Mouse (Mus musculus) forebrain, embryonic 15.5 days (tissue): ENCODE measurements around the gene Apoa2. TPM values are rescaled to one million over a fixed set of nuclear protein-coding genes. Genes with fewer than 3 reads are reported as not detected.
A peak's percentile ranks its signal among the peaks of the same experiment; 100 is the strongest.

Experiments used
- ATAC-seq: fragments of 200-750 bp; cut with Nextera tagmentation; replicated peaks from 2 replicates; pipeline ENCODE4 v1.8.0; 2017; ENCODE audit warnings: mild to moderate bottlenecking, moderate TSS enrichment, moderate library complexity
- H3K27ac ChIP-seq: fragments of 300-500 bp; sonication (generic); replicated peaks from 2 replicates; pipeline ENCODE4 v1.5.1; 2015; ENCODE audit warnings: mild to moderate bottlenecking, inconsistent platforms
- H3K27me3 ChIP-seq: fragments of 300-500 bp; sonication (generic); 2 replicates; pipeline ENCODE4 v1.6.1; 2015; ENCODE audit warnings: inconsistent platforms
- H3K36me3 ChIP-seq: fragments of 300-500 bp; sonication (generic); 2 replicates; pipeline ENCODE4 v1.6.1; 2015; ENCODE audit warnings: mild to moderate bottlenecking, inconsistent platforms
- H3K4me1 ChIP-seq: fragments of 300-500 bp; sonication (generic); 2 replicates; pipeline ENCODE4 v1.6.1; 2015; ENCODE audit warnings: inconsistent platforms
- H3K4me2 ChIP-seq: fragments of 300-500 bp; sonication (generic); replicated peaks from 2 replicates; pipeline ENCODE4 v1.6.1; 2015; ENCODE audit warnings: mild to moderate bottlenecking, inconsistent platforms
- H3K4me3 ChIP-seq: fragments of 300-500 bp; sonication (generic); 2 replicates; pipeline ENCODE4 v1.5.1; 2015; ENCODE audit warnings: mild to moderate bottlenecking, inconsistent platforms
- H3K9ac ChIP-seq: fragments of 300-500 bp; sonication (generic); replicated peaks from 2 replicates; pipeline ENCODE4 v1.6.1; 2015; ENCODE audit warnings: mild to moderate bottlenecking, inconsistent platforms
- H3K9me3 ChIP-seq: fragments of 300-500 bp; sonication (generic); 2 replicates; pipeline ENCODE4 v1.6.1; 2016; ENCODE audit warnings: inconsistent platforms
- WGBS: fragments of 180-500 bp; shearing (Covaris S2); methylation state at CpG from one replicate; pipeline ENCODE4 v1.1.7; 2015; ENCODE audit warnings: mixed read lengths; 5-methylcytosine and 5-hydroxymethylcytosine counted together
- polyA plus RNA-seq: library from polyadenylated mRNA; unstranded; fragments of >200 nt; fragmentation: Nextera tagmentation; extraction: Ambion mirVana; gene quantifications from 2 replicates; pipeline ENCODE4 v1.2.1, GENCODE M21; 2015

Apoa2 gene
- polyA plus RNA-seq, 1 experiment from 2014 or later: 1.8 TPM

GRCm38 (mm10) chr1:171193093-171193840 lies 31.6 kb upstream of the Apoa2 start:
- H3K36me3 ChIP-seq: no peaks in the 10 kb centered on the region
- peaks cover 31% of the 10 kb centered on the region for H3K4me1 ChIP-seq
- no peak overlapping the region for H3K27ac ChIP-seq
- peak overlapping the region; percentile 13 for H3K4me3 ChIP-seq
- H3K4me2 ChIP-seq: peak overlapping the region; percentile 27
- ATAC-seq: no peak
- 3% methylated on average over 18 of the region's 18 CpGs for WGBS
- H3K9ac ChIP-seq: peak overlapping the region; percentile 22; the same call in 1 of the 2 replicates
- H3K27me3 ChIP-seq: peaks cover 48% of the 10 kb centered on the region
- no peaks in the 10 kb centered on the region for H3K9me3 ChIP-seq

DNA sequence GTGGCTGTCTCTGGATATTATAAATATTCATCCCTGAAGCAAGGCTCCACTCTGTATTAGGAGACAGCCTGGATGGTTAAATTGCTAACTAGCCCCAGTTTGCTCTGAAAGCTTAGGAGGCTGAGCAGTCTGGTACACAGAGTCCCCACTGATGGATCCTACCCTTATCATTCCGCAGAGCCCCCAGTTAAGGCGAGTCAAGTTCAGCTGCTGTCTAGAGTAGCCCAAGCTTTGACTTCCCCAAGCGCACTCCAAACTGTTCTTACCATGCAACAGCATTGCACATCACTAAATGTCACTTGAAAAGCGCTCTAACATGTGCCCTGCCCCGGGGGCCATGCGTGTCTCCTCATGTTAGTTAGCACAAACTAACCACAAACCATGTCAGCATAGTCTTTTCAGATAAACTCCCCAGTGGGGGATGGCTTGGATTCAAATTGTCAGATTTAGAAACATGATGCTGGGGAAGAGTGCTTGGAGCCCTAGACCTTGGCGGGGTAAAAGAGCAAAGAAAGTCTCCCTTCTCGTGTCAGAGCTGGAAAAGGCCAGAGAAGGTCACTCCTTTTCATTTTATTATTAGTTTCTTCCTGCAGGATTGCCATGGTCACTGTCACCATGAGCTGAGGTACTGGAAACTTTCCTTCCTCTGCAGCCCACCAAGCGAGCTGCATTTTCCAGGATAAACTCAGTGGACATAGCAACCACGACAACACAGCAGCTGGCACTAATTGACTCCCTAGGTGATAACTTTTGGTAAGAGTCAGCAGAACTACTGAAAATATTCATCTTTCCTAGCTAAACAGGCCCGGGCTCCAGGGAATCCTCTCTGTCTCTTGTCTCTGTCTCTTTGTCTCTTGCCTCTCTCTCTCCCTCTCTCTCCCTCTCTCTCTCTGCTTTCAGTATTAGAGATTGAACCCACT lies 30.7 kb upstream of the Apoa2 start:
- no peak for ATAC-seq
- Histone ChIP-seq H3K27me3 (peaks cover 48% of the 10 kb centered on the region), H3K4me1 (peaks cover 24% of the 10 kb centered on the region), H3K4me3 (no peak overlapping the region), H3K4me2 (0 out of 2 replicates have a peak overlapping the region, but pooled peaks have one; percentile 27), H3K9ac (no peak overlapping the region), H3K9me3 (no peaks in the 10 kb centered on the region), H3K27ac (no peak overlapping the region), H3K36me3 (no peaks in the 10 kb centered on the region)
- 30% methylated on average over 11 of the region's 11 CpGs for WGBS

- H3K27ac ChIP-seq: no peak overlapping the region
- H3K4me1 ChIP-seq: peaks cover 24% of the 10 kb centered on the region
- H3K27me3 ChIP-seq: peaks cover 48% of the 10 kb centered on the region
- no peaks in the 10 kb centered on the region for H3K36me3 ChIP-seq
- 7% methylated on average over 20 of the region's 20 CpGs for WGBS
- H3K9ac ChIP-seq: peak overlapping the region; percentile 44; the same call in 1 of the 2 replicates
- peak overlapping the region; percentile 96 for H3K4me2 ChIP-seq
- H3K9me3 ChIP-seq: no peaks in the 10 kb centered on the region
- peak; percentile 24; the same call in 1 of the 2 replicates for ATAC-seq
- peak overlapping the region; percentile 53 for H3K4me3 ChIP-seq
Measured at GRCm38 (mm10) chr1:171195046-171195822, 29.6 kb upstream of the Apoa2 start.

GRCm38 (mm10) chr1:171195887-171196397 lies 28.9 kb upstream of the Apoa2 start, which contains the start of gene Pcp4l1:
TSS of gene Pcp4l1 (minus strand) at chr1:171196268.
- H3K4me1 ChIP-seq: peaks cover 24% of the 10 kb centered on the region
- under 1% methylated on average over 33 of the region's 33 CpGs for WGBS
- H3K36me3 ChIP-seq: no peaks in the 10 kb centered on the region
- H3K9ac ChIP-seq: peak within 1 kb of the TSS; percentile 44
- H3K27me3 ChIP-seq: peaks cover 48% of the 10 kb centered on the region
- H3K4me3 ChIP-seq: peak within 1 kb of the TSS; percentile 53
- no peaks in the 10 kb centered on the region for H3K9me3 ChIP-seq
- H3K4me2 ChIP-seq: peak within 1 kb of the TSS; percentile 96
- no peak within 1 kb of the TSS for H3K27ac ChIP-seq
- ATAC-seq: peak; percentile 91

- no peak overlapping the region for H3K9ac ChIP-seq
- no peak for ATAC-seq
Measured at GRCm38 (mm10) chr1:171199532-171199931, 25.3 kb upstream of the Apoa2 start.

DNA sequence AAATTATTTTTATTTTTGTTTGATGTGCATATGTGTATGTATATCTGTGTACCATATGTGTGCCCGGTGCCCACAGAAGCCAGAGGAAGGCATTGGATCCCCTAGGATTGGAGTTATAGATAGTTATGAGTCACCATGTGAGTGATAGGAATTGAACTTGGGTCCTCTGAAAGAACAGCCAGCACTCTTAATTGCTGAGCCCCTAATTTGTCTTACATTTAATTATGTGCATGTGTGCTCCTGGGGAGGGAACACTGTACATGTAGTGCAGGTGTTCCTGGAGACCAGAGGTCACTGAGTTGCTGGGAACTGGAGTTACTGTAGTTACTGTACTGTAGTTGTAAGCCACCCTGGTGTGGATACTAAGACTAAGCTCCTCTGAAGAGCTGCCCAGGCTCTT lies 24.1 kb upstream of the Apoa2 start:
- ATAC-seq: no peak
- H3K36me3 ChIP-seq: no peaks in the 10 kb centered on the region
- peaks cover 9% of the 10 kb centered on the region; the same call in 1 of the 2 replicates for H3K27me3 ChIP-seq
- H3K27ac ChIP-seq: no peak overlapping the region
- H3K4me1 ChIP-seq: peaks cover 6% of the 10 kb centered on the region
- no peaks in the 10 kb centered on the region for H3K9me3 ChIP-seq
- no peak overlapping the region for H3K4me2 ChIP-seq
- H3K9ac ChIP-seq: no peak overlapping the region
- 98% methylated on average over 1 of the region's 1 CpGs for WGBS
- H3K4me3 ChIP-seq: no peak overlapping the region

More at GRCm38 (mm10) chr1:171199532-171199931, 25.3 kb upstream of the Apoa2 start:
- H3K9me3 ChIP-seq: no peaks in the 10 kb centered on the region
- H3K27ac ChIP-seq: no peak overlapping the region
- peaks cover 18% of the 10 kb centered on the region for H3K27me3 ChIP-seq
- H3K4me1 ChIP-seq: peaks cover 12% of the 10 kb centered on the region
- no peak overlapping the region for H3K4me3 ChIP-seq
- no peak overlapping the region for H3K4me2 ChIP-seq
- H3K36me3 ChIP-seq: no peaks in the 10 kb centered on the region
- WGBS: 55% methylated on average over 1 of the region's 1 CpGs

GRCm38 (mm10) chr1:171203471-171204248 lies 21.2 kb upstream of the Apoa2 start:
- Histone ChIP-seq H3K27me3 (no peaks in the 10 kb centered on the region), H3K27ac (no peak overlapping the region), H3K4me2 (no peak overlapping the region), H3K4me3 (no peak overlapping the region), H3K9me3 (no peaks in the 10 kb centered on the region), H3K36me3 (no peaks in the 10 kb centered on the region), H3K4me1 (no peaks in the 10 kb centered on the region), H3K9ac (no peak overlapping the region)
- 54% methylated on average over 10 of the region's 11 CpGs for WGBS
- ATAC-seq: no peak

DNA sequence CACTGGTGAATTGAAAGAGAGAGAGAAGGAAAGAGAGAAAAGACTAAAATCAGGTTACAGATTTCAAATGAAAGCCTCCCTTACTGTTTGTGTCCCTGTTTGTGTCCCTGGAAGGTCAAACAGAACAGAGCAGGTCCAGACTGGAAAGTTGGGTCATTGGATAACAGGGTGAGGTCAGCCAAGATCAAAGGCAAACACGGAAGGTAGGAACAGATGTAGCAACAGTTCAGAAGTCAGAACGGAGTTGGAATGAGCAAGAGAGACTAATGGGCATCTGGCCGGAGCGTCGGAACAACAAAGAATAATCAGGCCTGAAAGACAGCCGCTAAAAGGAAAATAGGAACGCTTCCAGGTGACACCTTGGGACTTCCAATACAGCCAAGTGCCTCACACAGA lies 20.6 kb upstream of the Apoa2 start:
- Histone ChIP-seq H3K4me1 (no peaks in the 10 kb centered on the region), H3K9me3 (no peaks in the 10 kb centered on the region), H3K4me2 (no peak overlapping the region), H3K27me3 (no peaks in the 10 kb centered on the region), H3K4me3 (no peak overlapping the region), H3K27ac (no peak overlapping the region), H3K36me3 (no peaks in the 10 kb centered on the region), H3K9ac (no peak overlapping the region)
- no peak for ATAC-seq
- WGBS: 80% methylated on average over 7 of the region's 7 CpGs

DNA sequence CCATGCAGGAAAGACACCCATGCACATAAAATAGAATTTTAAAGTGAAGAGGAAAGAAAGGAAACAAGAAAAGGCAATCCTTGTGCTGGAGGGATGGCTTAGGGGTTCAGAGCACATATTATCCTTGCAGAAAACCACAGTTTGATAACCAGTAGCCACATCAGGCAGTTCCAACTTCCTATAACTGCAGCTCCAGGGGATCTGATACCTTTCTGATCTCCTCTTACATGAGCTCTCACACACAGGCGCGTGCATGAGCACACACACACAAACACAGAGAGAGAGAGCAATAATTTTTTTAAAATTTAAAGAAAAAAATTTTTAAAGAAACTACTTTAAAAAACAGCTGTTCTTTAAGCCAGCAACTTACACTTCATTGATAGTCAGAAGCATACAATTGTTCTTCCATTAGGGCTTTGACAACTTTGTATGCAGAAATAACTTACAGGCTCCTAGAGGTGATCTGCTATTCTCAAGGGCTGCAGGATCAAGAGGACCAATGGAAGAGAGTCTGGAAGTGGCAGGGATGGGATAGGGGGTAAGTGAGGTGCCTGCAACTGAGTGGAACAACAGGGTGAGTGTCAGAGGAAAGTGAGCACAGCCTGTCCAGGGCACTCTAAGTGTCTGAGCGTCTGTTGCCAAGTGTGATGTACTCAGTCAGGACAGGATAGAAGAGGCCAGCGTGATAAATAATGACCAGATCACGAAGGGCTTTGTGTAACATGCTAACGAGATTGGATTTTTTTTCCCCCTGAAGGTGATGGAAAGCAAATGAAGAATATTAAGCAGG lies 19.0 kb upstream of the Apoa2 start:
- no peak for ATAC-seq

DNA sequence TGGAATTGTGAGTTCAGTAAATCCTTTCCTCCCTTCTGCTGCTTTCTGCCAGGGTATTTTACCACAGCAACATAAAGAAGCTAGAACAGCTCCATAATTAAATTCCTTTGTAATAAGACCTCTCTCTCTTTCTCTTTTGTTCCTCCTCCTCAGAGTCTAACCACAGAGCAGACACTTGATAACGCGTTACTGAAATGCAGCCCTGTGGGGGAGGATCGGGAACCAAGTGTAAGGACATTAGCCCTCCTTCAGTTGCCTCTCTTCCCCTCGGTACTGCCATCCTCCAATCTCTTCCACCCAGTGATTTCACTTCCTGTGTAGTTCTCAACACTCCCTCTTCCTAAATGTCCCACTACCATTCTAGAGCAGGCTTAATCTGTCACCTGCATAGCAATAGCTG lies 15.4 kb upstream of the Apoa2 start:
- Histone ChIP-seq H3K4me2 (no peak overlapping the region), H3K36me3 (no peaks in the 10 kb centered on the region), H3K9me3 (no peaks in the 10 kb centered on the region), H3K9ac (no peak overlapping the region), H3K27me3 (no peaks in the 10 kb centered on the region), H3K4me1 (no peaks in the 10 kb centered on the region), H3K27ac (no peak overlapping the region), H3K4me3 (no peak overlapping the region)
- ATAC-seq: no peak
- 15% methylated on average over 4 of the region's 4 CpGs for WGBS

More for the DNA sequence above, 19.0 kb upstream of the Apoa2 start:
- Histone ChIP-seq H3K27me3 (no peaks in the 10 kb centered on the region), H3K27ac (no peak overlapping the region), H3K9ac (no peak overlapping the region), H3K4me1 (no peaks in the 10 kb centered on the region), H3K4me2 (no peak overlapping the region), H3K9me3 (no peaks in the 10 kb centered on the region), H3K36me3 (no peaks in the 10 kb centered on the region), H3K4me3 (no peak overlapping the region)
- WGBS: 51% methylated on average over 6 of the region's 6 CpGs
